Mouse (Mus musculus) c-Kit-positive CD71-negative TER-119-negative erythroid progenitor cells, embryonic 14.5 days (primary cell): ENCODE measurements around the gene Mavs.
A peak's percentile ranks its signal among the peaks of the same experiment; 100 is the strongest.

Experiments used
- DNase-seq: peaks from one replicate; pipeline ENCODE4 v3.0.0-alpha.2; 2013; ENCODE audit warnings: low read depth

Gene Mavs

DNA sequence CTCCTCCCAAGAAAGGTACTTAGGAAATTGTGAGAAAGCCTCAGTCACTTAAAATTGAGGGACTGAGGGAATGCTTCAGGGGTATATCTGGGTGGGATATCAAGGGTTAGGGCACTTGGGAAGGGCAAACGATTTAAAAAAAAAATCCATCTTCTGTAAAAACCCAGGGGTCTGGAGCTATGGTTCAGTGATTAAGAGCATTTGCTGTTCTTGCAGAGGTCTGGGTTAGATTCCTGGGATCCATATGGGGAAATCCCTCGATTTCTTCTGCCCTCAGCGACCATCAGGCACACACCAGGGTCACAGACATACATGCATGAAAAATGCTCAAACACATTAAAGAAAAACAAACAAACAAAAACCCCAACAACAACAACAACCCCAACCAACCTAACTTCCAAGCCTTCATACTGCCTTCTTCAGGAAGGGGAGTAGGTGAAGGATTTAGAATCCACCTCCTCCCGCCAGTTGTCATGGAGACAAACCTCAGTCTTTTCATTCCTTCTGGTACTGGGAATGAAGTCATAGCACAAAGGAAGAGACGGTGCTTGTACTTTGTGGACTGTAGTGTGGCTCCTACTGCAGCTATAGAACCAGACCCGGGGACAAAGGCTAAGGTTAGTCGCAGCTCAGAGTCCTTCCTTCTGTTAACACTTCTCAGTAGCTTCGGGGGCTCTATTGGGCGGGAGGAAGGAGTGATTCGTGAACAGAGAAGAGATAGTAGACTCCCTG is 27.8 kb downstream of the Mavs start:
- no peak for DNase-seq

DNA sequence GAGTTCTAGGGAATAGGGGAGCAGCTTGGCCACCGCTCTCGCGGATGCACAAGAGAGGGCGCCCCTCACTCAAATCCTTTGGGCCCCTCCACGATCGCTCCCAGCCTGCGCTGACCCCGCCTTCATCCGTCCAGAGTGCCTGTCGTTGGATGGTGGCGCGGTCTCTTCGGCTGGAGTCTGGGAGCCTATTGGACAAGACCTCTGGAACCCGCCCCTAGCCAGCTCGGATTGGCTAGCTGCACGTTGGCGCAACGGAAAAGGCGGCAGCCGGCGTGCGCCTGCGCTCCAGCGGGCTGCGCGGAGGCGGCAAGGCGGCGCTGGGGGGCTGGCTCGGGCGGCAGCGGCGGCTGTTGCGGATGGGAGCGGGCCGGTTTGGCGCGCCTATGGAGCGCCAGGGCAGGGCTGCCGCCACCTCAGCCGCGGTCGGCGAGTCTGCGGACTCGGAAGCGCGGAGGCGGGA is 28.4 kb downstream of the Mavs start, which contains the start of gene Pank2:
Gene Pank2 (plus strand): TSS at position 283 of the 460 bp plus-strand sequence.
- DNase-seq, result peak; percentile 93

- no peak for DNase-seq
These were observed 29.1 kb downstream of the Mavs start for GRCm38 (mm10) chr2:131262680-131263670.

DNA sequence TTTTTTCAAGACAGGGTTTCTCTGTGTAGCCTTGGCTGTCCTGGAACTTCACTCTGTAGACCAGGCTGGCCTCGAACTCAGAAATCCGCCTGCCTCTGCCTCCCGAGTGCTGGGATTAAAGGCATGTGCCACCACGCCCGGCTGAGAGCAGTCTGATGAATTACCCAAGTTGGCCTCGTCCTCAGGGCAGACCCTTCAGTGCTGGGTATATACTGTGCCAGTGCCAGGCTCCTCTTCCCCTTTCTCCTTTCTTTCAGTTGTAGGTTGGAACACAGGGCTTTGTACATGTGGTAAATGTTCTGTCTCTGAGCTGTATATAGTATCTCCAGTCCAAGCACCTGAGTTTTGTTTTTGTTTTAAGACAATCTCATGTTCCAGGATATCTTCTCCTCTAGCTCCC is 30.2 kb downstream of the Mavs start:
- DNase-seq, result no peak

DNA sequence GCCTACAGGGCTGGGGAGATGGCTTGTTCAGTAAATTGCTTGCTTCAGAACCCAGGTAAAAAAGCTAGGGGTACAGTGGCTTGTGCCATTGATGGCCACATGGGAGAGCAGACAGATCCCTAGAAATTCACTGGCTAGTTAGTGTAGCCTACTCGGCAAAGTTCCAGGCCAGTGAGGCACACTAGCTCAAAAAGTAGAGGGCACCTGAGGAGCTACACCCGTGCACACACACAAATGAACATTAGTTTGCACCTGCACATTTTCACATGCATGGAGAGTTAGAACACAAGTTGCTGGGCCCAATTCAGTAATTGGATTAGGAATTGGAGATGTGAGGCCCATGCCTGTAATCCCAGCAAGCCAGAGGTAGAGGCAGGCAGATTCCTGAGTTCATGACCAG is 31.2 kb downstream of the Mavs start:
- DNase-seq, result no peak

- no peak for DNase-seq
These were observed 41.6 kb downstream of the Mavs start for GRCm38 (mm10) chr2:131275493-131275892.

GRCm38 (mm10) chr2:131276722-131277121 is 42.9 kb downstream of the Mavs start:
- DNase-seq, result no peak

DNA sequence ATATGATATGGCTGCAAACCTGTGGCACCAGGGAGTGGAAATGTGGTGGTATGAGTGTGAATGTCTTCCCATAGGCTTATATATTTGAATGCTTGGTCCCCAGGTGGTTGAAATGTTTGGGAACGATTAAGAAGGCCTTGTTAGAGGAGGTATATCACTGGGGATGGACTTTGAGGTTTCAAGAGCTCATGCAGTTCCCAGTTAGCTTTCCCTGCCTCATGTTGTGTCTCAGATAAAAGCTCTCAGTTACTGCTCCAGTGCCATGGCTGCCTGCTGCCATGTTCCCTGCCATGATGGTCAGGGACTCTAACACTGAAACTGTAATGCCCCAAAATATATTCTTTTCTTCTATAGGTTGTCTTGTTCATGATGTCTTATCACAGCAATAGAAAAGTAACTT is 47.7 kb downstream of the Mavs start:
- no peak for DNase-seq

GRCm38 (mm10) chr2:131286276-131286675 is 52.4 kb downstream of the Mavs start:
- DNase-seq, result no peak

GRCm38 (mm10) chr2:131290669-131291068 is 56.8 kb downstream of the Mavs start:
- DNase-seq, result no peak

DNA sequence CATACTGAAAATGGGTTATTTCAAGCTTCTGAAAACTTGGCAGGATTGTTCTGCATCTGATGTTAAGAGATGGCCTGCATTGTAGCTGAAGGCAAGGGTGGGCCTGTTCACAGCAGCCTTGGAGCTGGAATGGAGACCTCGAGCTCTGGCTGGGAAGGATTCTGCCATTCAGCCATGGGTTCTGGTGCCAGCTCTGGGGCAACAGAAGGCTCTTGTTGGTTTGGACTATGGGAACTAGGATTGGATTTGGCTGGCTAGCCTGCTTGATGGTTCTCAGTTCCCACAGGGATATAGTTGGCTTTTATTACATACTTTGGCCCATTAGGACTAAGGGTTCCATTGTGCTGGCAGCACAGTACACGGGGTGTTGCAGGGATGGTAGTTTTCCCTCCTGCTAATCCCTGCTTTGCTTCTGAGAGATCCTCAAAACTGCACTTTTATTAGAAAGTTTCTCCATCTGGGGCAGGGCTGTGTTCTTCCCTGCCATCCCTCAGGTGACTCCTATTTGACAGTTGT is 62.9 kb downstream of the Mavs start:
- no peak for DNase-seq
